Comparison of ENCODE assay signal across 8 mouse cellular contexts in the genomic region with DNA sequence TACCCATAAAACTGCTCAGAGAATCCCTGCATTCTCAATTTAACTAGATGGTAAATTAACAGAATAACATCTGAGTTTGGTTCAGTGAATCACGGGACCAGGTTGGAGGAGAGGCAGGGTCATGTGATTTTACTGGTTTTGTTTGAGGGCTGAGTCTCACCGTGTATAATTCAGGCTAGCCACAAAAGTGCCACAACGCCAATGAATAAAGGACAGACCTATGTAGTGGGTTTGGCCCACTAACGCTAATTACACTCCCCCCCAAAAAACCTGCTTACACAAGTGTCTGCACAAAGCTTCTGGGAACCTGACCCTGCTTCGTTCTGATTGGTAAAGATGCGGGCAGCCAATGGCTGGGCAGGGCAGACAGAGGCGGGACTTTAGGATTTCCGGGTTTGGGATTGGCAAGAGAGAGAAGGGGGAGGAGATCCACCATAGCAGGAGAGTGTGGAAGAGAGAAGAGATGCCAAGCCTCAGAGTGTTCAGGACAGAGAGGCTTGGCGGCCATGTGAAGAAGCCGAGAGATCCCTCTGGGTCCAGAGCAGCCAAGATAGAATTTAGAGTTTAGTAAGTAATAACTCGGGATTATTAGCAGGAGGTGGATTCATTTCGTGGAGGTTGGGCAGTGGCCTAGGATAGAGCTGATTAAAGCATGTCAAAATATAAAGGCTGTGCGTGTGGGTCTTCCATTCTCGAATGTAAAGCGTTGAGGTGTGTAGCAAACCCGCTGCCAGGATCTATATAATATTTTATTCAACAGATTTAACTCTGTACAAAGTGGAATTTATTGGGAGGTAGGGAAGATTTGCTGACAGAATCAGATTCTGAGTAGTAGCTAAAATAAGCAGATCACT. TPM values are rescaled to one million over a fixed set of nuclear protein-coding genes. Genes with fewer than 3 reads are reported as not detected.
A peak's percentile ranks its signal among the peaks of the same experiment; 100 is the strongest.
DNase-seq lines count a peak whose midpoint lies in the region; ATAC-seq and TF ChIP-seq lines count a peak whose summit lies in the region.

No protein-coding gene starts in this region.

- peak overlapping the region; percentile 71 for H3K9ac ChIP-seq in ES-Bruce4 (ENCODE audit: low read depth, poor library complexity, severe bottlenecking)
- H3K9ac ChIP-seq in forebrain, embryonic 13.5 days, result peak overlapping the region; percentile 74
- H3K9ac ChIP-seq in liver, postnatal 0 days (replicated peaks), result peak overlapping the region; percentile 56
- H3K9ac ChIP-seq in neural tube, embryonic 14.5 days (replicated peaks; ENCODE audit: low read depth, low read length), result peak overlapping the region; percentile 43

- DNase-seq in heart, postnatal 10 days, result peak; percentile 94
- DNase-seq in large intestine, adult 2 months (ENCODE audit: low read depth, low spot score), result peak; percentile 82
- peak; percentile 82 for DNase-seq in liver, postnatal 0 days
- DNase-seq in testis, postnatal 10 days (ENCODE audit: low spot score), result peak; percentile 80

- no peak for TF ChIP-seq EP300 in ES-Bruce4 (IDR thresholded peaks at IDR 0.05; ENCODE audit: insufficient read depth, low read depth, low read length)
- no peak for TF ChIP-seq EP300 in liver, postnatal 0 days (IDR thresholded peaks at IDR 0.05; ENCODE audit: low read depth)

- H3K4me1 ChIP-seq in ES-Bruce4 (ENCODE audit: control insufficient read depth, insufficient read depth, low read length), result peaks cover 2% of the 10 kb centered on the region
- H3K4me1 ChIP-seq in forebrain, embryonic 13.5 days, result peaks cover 6% of the 10 kb centered on the region
- peaks cover 4% of the 10 kb centered on the region; the same call in 1 of the 2 replicates for H3K4me1 ChIP-seq in liver, postnatal 0 days (ENCODE audit: insufficient read depth)
- H3K4me1 ChIP-seq in neural tube, embryonic 14.5 days (ENCODE audit: control insufficient read depth, insufficient read depth, low read length), result peaks cover 10% of the 10 kb centered on the region; the same call in 1 of the 2 replicates

- ATAC-seq in cerebellum, adult (ENCODE audit: insufficient number of reproducible peaks, low FRiP score, low TSS enrichment), result peak; percentile 95
- peak; percentile 100 for ATAC-seq in forebrain, embryonic 13.5 days
- peak; percentile 100 for ATAC-seq in liver, postnatal 0 days
- ATAC-seq in neural tube, embryonic 14.5 days (ENCODE audit: low read depth), result peak; percentile 99

- no peaks in the 10 kb centered on the region for H3K27me3 ChIP-seq in ES-Bruce4 (ENCODE audit: control insufficient read depth, insufficient read depth, low read length, poor library complexity, severe bottlenecking)
- H3K27me3 ChIP-seq in forebrain, embryonic 13.5 days, result no peaks in the 10 kb centered on the region
- no peaks in the 10 kb centered on the region for H3K27me3 ChIP-seq in liver, postnatal 0 days (ENCODE audit: insufficient read depth, low read length)
- no peaks in the 10 kb centered on the region for H3K27me3 ChIP-seq in neural tube, embryonic 14.5 days (ENCODE audit: control insufficient read depth, insufficient read depth, low read length)

- intact Hi-C loops in heart, postnatal 10 days (cut with DNase I), result loop anchor here (5.0 kb wide), 1 partner anchor 32 kb away; no protein-coding TSS in a partner anchor

- H3K4me3 ChIP-seq in ES-Bruce4 (ENCODE audit: low read depth, low read length), result peak overlapping the region; percentile 82
- peak overlapping the region; percentile 49 for H3K4me3 ChIP-seq in forebrain, embryonic 13.5 days
- H3K4me3 ChIP-seq in liver, postnatal 0 days (ENCODE audit: low read depth, low read length), result peak overlapping the region; percentile 42
- peak overlapping the region; percentile 46 for H3K4me3 ChIP-seq in neural tube, embryonic 14.5 days (ENCODE audit: low read depth, low read length)

- no peaks in the 10 kb centered on the region for H3K9me3 ChIP-seq in ES-Bruce4 (replicated peaks; ENCODE audit: control insufficient read depth, insufficient read depth, low read length, poor library complexity, severe bottlenecking)
- H3K9me3 ChIP-seq in forebrain, embryonic 13.5 days (replicated peaks), result no peaks in the 10 kb centered on the region
- no peaks in the 10 kb centered on the region for H3K9me3 ChIP-seq in liver, postnatal 0 days (ENCODE audit: low read length)
- H3K9me3 ChIP-seq in neural tube, embryonic 14.5 days (ENCODE audit: control insufficient read depth, low read length), result no peaks in the 10 kb centered on the region

- WGBS in forebrain, embryonic 13.5 days, result 2% methylated on average over 16 of the region's 16 CpGs
- WGBS in large intestine, adult 2 months, result under 1% methylated on average over 16 of the region's 16 CpGs
- 2% methylated on average over 16 of the region's 16 CpGs for WGBS in liver, postnatal 0 days (ENCODE audit: insufficient replicate concordance)
- WGBS in neural tube, embryonic 14.5 days, result 2% methylated on average over 16 of the region's 16 CpGs

- no peak for TF ChIP-seq CTCF in ES-Bruce4 (IDR thresholded peaks at IDR 0.05; ENCODE audit: low read depth, low read length)
- TF ChIP-seq CTCF in liver, postnatal 0 days (IDR thresholded peaks at IDR 0.05; ENCODE audit: low read depth), result no peak

- H3K36me3 ChIP-seq in ES-Bruce4 (ENCODE audit: control insufficient read depth, insufficient read depth, low read length, poor library complexity, severe bottlenecking), result no peaks in the 10 kb centered on the region
- H3K36me3 ChIP-seq in forebrain, embryonic 13.5 days (ENCODE audit: poor library complexity, severe bottlenecking), result no peaks in the 10 kb centered on the region; the same call in 1 of the 2 replicates
- H3K36me3 ChIP-seq in liver, postnatal 0 days (replicated peaks; ENCODE audit: insufficient read depth, low read length), result no peaks in the 10 kb centered on the region
- H3K36me3 ChIP-seq in neural tube, embryonic 14.5 days (ENCODE audit: control insufficient read depth, insufficient read depth, low read length), result no peaks in the 10 kb centered on the region

- peak; percentile 93 for TF ChIP-seq POLR2A in ES-Bruce4 (IDR thresholded peaks at IDR 0.05; ENCODE audit: insufficient read depth, low read length)

- H3K4me2 ChIP-seq in forebrain, embryonic 13.5 days, result peak overlapping the region; percentile 67
- peak overlapping the region; percentile 71 for H3K4me2 ChIP-seq in liver, postnatal 0 days (ENCODE audit: low read depth, low read length)
- peak overlapping the region; percentile 82 for H3K4me2 ChIP-seq in neural tube, embryonic 14.5 days (ENCODE audit: low read depth, low read length)

- H3K27ac ChIP-seq in ES-Bruce4 (ENCODE audit: insufficient read depth, low read length), result no peak overlapping the region
- H3K27ac ChIP-seq in forebrain, embryonic 13.5 days, result peak overlapping the region; percentile 72
- 0 out of 2 replicates have a peak overlapping the region, but pooled peaks have one; percentile 34 for H3K27ac ChIP-seq in liver, postnatal 0 days (ENCODE audit: low read depth)
- H3K27ac ChIP-seq in neural tube, embryonic 14.5 days (ENCODE audit: low read depth, low read length), result peak overlapping the region; percentile 83

RNA-seq across cellular contexts. Expression of a gene that starts 12.8 kb away (rescaled TPM):
- not detected in 2 replicates for polyA plus RNA-seq in ES-Bruce4 (2011; ENCODE audit: insufficient read depth, insufficient read length, low read depth, missing spikeins)
- 0.23 TPM in 1 of 2 replicates, not detected in the other for polyA plus RNA-seq in forebrain, embryonic 13.5 days (2015; fragmentation: Nextera tagmentation; extraction: Ambion mirVana)
- not detected for total RNA-seq in heart, postnatal 10 days (2021)
- not detected in 2 replicates for polyA plus RNA-seq in large intestine, adult 2 months (2012; rRNA removed)
- not detected in 2 replicates for polyA plus RNA-seq in liver, postnatal 0 days (2015; fragmentation: Nextera tagmentation; extraction: Ambion mirVana)
- 0.89 and 1.3 TPM in 2 replicates for polyA plus RNA-seq in neural tube, embryonic 14.5 days (2014; fragmentation: Nextera tagmentation; extraction: Ambion mirVana)

RNA-seq across cellular contexts. Expression of a gene that starts 17.6 kb away (rescaled TPM):
- 2.6 and 3.7 TPM in 2 replicates for polyA plus RNA-seq in ES-Bruce4 (2011; ENCODE audit: insufficient read depth, insufficient read length, low read depth, missing spikeins)
- polyA plus RNA-seq in forebrain, embryonic 13.5 days (2015; fragmentation: Nextera tagmentation; extraction: Ambion mirVana), result 5.9 and 6.8 TPM in 2 replicates
- 10 to 100 TPM; 43.2 to 49.6 TPM for total RNA-seq in heart, postnatal 10 days (2021)
- 6.0 and 8.9 TPM in 2 replicates for polyA plus RNA-seq in large intestine, adult 2 months (2012; rRNA removed)
- 1.8 TPM in 2 replicates for polyA plus RNA-seq in liver, postnatal 0 days (2015; fragmentation: Nextera tagmentation; extraction: Ambion mirVana)
- polyA plus RNA-seq in neural tube, embryonic 14.5 days (2014; fragmentation: Nextera tagmentation; extraction: Ambion mirVana), result 20.4 and 24.7 TPM in 2 replicates

RNA-seq across cellular contexts. Expression of a gene that starts 28.3 kb away (rescaled TPM):
- polyA plus RNA-seq in ES-Bruce4 (2011; ENCODE audit: insufficient read depth, insufficient read length, low read depth, missing spikeins), result 3.4 and 4.6 TPM in 2 replicates
- 1.2 and 1.4 TPM in 2 replicates for polyA plus RNA-seq in forebrain, embryonic 13.5 days (2015; fragmentation: Nextera tagmentation; extraction: Ambion mirVana)
- 1 to 10 TPM; 3.4 to 4.3 TPM for total RNA-seq in heart, postnatal 10 days (2021)
- 26.2 and 29.9 TPM in 2 replicates for polyA plus RNA-seq in large intestine, adult 2 months (2012; rRNA removed)
- 0.60 and 0.94 TPM in 2 replicates for polyA plus RNA-seq in liver, postnatal 0 days (2015; fragmentation: Nextera tagmentation; extraction: Ambion mirVana)
- polyA plus RNA-seq in neural tube, embryonic 14.5 days (2014; fragmentation: Nextera tagmentation; extraction: Ambion mirVana), result 1.6 and 2.2 TPM in 2 replicates

RNA-seq across cellular contexts. Expression of a gene that starts 35.3 kb away (rescaled TPM):
- 70.3 and 98.6 TPM in 2 replicates for polyA plus RNA-seq in ES-Bruce4 (2011; ENCODE audit: insufficient read depth, insufficient read length, low read depth, missing spikeins)
- polyA plus RNA-seq in forebrain, embryonic 13.5 days (2015; fragmentation: Nextera tagmentation; extraction: Ambion mirVana), result 46.8 and 49.3 TPM in 2 replicates
- 10 to 100 TPM; 40.1 to 46.8 TPM for total RNA-seq in heart, postnatal 10 days (2021)
- polyA plus RNA-seq in large intestine, adult 2 months (2012; rRNA removed), result 73.5 and 88.5 TPM in 2 replicates
- 9.4 and 11.2 TPM in 2 replicates for polyA plus RNA-seq in liver, postnatal 0 days (2015; fragmentation: Nextera tagmentation; extraction: Ambion mirVana)
- 25.5 and 30.6 TPM in 2 replicates for polyA plus RNA-seq in neural tube, embryonic 14.5 days (2014; fragmentation: Nextera tagmentation; extraction: Ambion mirVana)

RNA-seq across cellular contexts. Expression of a gene that starts 38.3 kb away (rescaled TPM):
- polyA plus RNA-seq in ES-Bruce4 (2011; ENCODE audit: insufficient read depth, insufficient read length, low read depth, missing spikeins), result 4,511 and 5,371 TPM in 2 replicates
- 787 and 887 TPM in 2 replicates for polyA plus RNA-seq in forebrain, embryonic 13.5 days (2015; fragmentation: Nextera tagmentation; extraction: Ambion mirVana)
- 100 to 1,000 TPM; 777 to 828 TPM for total RNA-seq in heart, postnatal 10 days (2021)
- 1,642 and 1,727 TPM in 2 replicates for polyA plus RNA-seq in large intestine, adult 2 months (2012; rRNA removed)
- polyA plus RNA-seq in liver, postnatal 0 days (2015; fragmentation: Nextera tagmentation; extraction: Ambion mirVana), result 531 and 540 TPM in 2 replicates
- polyA plus RNA-seq in neural tube, embryonic 14.5 days (2014; fragmentation: Nextera tagmentation; extraction: Ambion mirVana), result 594 and 606 TPM in 2 replicates
